Mouse (Mus musculus): Measurements from ENCODE around the gene Bmpr1b.

DNA sequence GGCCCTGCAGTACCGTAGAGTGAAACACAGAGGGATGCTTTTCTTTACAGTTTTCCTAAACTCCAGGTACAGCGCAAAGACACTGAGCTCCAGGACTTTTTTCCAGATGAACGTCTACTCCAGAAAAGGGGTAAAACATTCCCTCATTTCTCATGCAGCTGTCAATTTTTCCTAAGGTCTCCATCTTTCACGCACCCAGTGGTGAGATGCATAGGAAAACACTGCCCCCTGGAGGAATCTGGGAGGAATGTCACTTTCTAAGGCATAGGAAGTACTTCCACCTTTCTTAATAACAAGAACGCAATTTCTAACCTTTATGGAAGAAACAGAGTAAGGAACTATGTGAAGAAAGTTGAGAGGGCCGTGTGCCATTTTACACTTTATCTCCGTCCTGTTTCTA, 330.4 kb downstream of the Bmpr1b start:
- TF ChIP-seq BHLHE40 (IDR thresholded peaks at IDR 0.05; ENCODE audit: low read depth, low read length) (no peak), CTCF (conservative IDR thresholded peaks at IDR 0.05 in 1 of 2, IDR thresholded peaks at IDR 0.05 in 1 of 2; ENCODE audit: low read depth in 2 of 2, low read length in 2 of 2) (peak; percentile 95 to 98), CHD2 (IDR thresholded peaks at IDR 0.05; ENCODE audit: low read length) (no peak), POLR2A (IDR thresholded peaks at IDR 0.05; ENCODE audit: low read depth, low read length) (no peak), ELF1 (IDR thresholded peaks at IDR 0.05; ENCODE audit: low read depth, low read length) (0 out of 2 replicates have a peak, but pooled peaks have one; percentile 38), CHD1 (IDR thresholded peaks at IDR 0.05; ENCODE audit: low read depth, low read length) (no peak), TCF12 (IDR thresholded peaks at IDR 0.05; ENCODE audit: low read depth, low read length) (no peak), USF2 (conservative IDR thresholded peaks at IDR 0.05; ENCODE audit: low read depth, low read length) (no peak), EP300 (IDR thresholded peaks at IDR 0.05; ENCODE audit: low read length) (0 out of 2 replicates have a peak, but pooled peaks have one; percentile 21), HCFC1 (IDR thresholded peaks at IDR 0.05; ENCODE audit: low read depth, low read length) (no peak), USF1 (IDR thresholded peaks at IDR 0.05; ENCODE audit: low read depth, low read length) (no peak)

Measured in CH12.LX (cell line).